Mouse (Mus musculus) MEL-GATA-1-ER (cell line): ENCODE results near the gene Xrcc2.
"Not testable (repeated sequence)": the region's sequence is repeated elsewhere in the genome, so short reads cannot be mapped to it uniquely, and the experiment has no call there.

Experiments
- DNase-seq: peaks from one replicate; pipeline ENCODE4 v3.0.0-alpha.2; 2012; ENCODE audit warnings: low read depth; ENCODE audit errors: extremely low read depth

Gene Xrcc2

DNA sequence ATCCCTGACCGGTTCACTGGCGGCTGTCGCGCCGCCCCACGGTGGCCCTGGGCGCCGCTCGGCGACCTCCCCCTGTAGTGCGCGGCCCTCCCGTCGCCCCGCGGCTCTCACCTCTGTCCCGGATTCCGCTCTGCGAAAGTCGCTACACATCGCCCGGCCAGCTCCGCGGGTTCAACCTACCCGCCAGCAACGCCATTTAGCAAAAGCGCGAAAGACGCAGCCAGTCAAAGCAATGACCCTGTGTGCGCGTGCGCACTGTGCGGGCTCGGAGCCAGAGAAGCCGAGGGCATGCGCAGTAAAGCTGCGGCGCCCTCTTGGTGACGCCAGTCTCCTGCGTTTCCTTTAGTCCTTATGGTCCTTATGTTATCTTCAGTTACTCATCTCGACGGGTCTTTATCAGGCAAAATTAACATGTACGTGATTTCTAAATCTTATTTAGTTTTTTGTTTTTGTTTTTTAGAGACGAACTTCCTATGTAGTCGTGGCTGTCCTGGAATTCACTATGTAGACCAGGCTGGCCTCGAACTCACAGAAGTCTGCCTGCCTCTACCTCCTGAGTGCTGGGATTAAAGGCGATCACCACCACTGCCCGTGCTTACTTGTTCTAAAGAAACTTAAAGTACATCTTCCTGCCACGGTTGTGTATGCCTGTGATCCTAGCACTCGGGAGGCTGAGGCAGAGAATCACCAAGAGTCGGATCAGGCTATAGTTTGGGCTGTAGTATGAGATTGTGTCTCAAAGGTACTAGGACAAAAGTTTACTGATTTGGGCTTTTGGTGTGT lies at the start of gene Xrcc2:
Xrcc2 (minus strand) TSS at position 259 of the 783 bp plus-strand sequence.
- peak; percentile 89 for DNase-seq

DNA sequence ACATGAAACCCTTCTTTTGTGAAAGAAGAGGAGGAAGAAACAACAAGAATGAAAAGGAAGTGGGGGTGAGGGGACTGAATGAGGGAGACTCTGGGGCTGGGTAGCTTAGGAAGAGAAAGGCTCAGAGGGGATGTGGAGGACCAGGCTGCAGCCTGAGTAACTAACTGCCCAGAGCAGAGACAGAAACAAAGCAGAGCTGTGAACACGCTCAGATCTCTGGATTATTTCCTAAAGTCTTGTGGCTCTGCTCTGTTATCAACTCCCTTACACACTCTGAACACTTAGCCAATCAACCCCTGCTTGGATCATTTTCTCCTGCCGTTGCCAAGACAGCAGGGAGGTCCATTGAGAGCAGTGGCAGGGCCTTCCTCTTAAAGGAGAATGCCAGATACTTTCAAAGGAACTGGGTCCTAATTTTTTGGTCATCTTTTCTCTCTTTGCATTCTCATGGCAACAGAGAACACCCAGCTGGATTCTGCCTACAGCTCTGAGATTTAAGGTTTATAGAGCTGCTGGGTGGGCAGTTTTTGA lies 48.7 kb upstream of the Xrcc2 start:
- DNase-seq = peak; percentile 39

DNA sequence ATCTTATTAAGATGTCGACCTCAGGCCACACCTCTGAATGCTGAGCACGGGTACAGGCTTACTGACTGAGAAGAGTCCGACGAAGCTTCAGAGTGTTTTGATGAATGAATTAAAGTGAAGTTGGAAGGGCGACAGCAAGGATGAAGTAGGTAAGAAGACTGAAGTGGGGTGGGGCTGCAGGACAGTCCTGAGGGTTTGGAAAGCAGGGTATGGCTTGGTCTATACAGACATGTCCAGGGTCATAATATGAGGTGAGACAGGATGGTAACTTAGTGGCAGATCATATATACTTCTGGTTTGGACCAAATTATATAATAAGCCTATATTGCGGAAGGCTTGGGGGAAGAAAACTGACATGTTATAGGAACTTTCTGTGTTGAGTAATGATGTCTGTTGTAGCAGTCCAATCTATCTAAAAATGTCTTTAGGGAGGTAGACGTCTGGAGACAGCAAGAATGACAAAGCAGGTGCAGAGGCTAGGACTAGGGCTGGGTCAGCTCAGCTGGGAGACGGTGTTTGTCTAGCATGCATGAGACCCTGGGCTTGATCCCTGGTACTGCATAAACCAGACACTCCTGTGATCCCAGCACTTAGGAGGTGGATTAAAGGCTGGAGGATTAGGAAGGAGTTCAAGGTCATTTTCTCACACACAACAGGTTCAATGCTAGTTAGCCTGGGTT lies 48.1 kb upstream of the Xrcc2 start:
- DNase-seq = no peak

DNA sequence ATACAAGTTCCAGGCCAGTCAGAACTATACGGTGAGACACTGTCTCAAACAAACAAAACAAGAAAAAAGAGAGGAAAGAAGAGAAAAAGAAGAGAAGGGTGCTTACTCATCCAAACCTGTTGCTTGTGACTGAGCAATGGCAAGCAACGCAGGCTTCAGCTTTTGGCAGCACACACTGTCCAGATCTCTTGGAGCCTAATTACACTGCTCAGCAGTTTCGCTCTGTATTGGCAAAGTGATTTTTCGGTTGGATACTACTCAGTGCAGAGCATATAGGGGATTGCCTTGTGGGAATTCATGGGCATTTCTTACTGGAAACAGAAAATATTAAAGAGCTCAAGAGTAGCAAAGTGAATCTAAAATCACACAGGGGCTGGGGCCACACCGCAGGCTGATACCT lies 47.2 kb upstream of the Xrcc2 start:
- DNase-seq = no peak

DNA sequence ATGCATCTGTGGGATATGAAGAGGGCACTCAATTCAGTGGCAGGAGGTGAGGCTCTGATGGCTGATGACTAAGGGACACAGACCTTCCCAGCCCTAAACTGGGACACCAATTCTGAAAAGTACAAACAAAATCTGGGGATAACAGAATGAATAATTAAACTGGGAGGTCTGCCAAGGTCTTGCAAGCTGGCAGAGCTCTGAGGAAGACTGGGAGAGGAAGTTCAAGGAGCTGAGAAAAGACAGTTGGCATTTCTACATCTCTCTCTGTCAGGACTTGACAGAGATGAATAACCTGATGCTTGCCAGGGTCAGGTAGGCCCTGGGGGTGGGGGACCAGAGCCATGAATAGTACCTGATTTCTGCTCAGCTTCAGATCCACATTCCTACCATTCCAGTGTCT lies 45.9 kb upstream of the Xrcc2 start:
- DNase-seq = no peak

DNA sequence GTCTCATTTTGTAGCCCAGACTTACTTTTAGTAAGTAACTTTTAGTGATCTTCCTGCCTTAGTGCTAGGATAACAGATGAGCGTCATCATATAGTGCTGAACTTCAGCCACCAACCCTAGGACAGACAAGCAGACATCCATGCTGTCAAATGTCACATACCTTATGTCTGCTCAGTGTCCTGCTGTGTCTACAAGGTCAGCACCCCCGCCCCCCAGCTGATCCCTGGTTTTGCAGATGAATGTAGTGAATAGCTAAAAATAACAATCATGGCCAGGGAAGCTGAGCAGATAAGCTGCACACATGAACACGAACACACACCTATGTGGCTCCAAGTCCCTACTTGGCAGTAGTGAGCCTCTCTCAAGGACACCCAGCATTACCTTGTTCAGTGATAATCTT lies 43.0 kb upstream of the Xrcc2 start:
- no peak for DNase-seq

DNA sequence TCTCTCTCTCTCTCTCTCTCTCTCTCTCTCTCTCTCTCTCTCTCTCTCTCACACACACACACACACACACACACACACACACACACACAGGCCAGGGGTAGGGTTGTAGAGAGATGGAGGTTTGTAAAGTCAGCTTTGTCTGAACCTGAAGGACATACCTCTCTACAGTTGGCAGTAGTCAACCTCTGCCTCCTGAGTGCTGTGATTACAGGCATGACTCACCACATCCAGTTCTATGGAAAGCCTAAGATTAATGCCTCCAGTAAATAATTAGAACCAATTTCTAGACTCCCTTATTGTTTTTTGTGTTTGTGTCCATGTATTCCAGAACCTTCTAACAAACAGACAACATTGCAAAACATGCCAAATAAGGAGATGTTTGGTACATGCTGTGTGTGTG lies 42.3 kb upstream of the Xrcc2 start:
- DNase-seq = no peak

DNA sequence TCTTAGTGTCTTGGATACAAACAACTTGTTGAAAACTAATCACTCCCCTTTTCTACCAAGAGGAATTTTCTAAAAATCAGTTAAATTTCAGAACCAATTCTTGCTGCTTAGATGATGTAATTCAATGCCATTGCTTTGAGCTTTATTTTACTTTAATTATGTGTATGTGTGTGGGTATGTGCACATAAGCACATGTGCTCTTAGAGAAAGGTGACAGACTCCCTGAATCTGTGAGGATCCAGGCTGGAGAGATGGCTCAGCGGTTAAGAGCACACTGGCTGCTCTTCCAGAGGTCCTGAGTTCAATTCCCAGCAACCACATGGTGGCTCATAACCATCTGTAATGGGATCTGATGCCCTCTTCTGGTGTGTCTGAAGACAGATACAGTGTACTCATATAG lies 33.3 kb upstream of the Xrcc2 start:
- not testable (repeated sequence) for DNase-seq

DNA sequence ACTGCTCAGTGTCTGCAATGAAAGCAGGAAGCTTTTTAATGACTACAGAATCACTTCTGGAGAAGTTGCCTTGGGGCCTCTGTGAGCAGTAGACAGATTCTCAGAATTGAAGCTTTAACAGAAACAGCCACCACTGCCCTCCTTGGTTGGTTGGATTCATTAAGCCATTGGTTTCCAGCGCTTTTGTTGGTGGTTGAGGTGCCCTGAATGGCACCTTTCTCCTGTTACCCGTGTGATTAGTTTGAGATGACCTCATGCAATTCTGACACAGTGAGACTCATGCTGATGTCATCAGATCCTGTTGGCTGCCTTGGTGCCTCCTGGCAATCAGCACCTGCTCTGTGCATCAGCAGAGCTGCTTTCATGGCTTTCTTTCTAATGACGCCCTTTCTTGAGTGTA lies 32.8 kb upstream of the Xrcc2 start:
- no peak for DNase-seq

DNA sequence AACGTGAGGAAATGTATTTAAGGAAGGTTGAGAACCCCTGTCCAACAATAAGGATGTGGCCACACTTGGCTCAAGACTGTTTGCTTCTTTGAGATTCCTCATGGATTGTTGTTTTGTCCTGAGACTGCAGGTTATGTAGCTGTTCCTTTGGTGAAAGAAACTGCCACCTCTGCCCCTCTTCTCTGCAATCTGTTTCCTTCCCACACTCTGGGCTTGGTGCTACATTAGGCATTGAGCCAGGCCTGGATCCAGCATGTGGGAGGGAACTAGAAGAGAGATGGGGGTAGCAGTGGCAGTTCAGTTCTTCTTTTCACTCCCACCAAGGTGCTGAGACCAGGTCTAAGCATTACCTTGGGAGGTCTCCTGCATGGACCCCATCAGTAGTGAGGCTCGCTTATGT lies 30.2 kb upstream of the Xrcc2 start:
- no peak for DNase-seq

DNA sequence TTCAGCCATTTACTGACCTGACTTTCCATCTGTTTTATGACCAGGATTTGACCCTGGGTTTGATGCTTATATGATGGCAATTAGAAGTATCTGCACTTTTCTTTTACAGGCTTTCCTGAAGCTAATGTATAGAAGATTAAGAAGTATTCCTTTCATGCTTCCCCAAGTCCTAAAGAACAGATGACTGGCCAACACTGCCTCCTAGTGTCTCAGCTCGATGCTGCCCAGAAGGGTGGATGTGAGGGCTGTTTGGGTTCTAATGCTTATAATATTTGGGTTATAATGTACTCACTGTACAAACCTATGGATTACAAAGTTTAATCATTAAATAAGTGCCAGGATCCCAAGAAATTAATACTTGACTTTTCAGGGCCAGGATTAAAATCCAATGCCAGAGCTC lies 28.7 kb upstream of the Xrcc2 start:
- no peak for DNase-seq

DNA sequence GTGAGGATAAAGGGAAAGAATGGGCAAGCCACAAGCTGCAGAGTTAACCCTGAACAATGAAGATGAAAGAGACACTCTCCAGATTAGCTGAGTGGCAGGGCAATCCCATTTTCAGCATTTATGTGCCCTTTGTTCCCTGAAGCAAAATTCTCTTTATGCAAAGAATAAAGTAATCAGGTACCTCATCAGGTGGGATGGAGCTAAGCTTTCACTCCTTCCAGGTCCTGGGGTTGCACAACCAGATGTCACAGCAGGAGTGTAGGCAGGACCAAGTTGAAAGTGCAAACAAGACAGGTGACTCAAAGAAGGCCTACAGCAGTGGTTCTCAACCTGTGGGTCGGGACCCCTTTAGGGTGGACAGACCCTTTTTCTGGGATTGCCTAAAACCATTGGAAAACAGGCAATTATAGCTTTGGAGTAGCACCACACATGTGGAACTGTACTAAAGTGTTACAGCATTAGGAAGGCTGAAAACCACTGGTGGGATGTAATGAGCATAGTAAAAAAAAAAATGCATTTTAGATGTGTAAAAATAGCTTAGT lies 18.6 kb upstream of the Xrcc2 start:
- no peak for DNase-seq

DNA sequence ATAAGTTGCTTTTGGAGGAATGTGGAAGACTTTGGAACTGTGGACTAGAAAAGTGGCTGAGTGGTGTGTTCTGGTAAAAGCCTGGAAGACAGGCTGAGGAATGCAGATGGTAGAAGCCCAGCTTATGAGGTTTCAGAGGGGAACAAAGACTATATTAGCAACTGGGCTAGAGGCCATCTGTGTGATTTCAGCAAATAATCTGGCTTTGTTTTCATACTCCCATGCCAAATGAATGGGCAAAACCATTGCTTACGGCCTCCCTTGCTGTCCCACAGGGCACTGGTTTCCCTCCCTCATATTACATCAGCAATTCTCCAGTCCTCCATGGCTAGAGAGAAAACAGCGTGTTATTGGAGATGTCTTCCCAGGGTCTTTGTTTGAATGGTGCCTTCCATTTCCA lies 17.4 kb upstream of the Xrcc2 start:
- no peak for DNase-seq

DNA sequence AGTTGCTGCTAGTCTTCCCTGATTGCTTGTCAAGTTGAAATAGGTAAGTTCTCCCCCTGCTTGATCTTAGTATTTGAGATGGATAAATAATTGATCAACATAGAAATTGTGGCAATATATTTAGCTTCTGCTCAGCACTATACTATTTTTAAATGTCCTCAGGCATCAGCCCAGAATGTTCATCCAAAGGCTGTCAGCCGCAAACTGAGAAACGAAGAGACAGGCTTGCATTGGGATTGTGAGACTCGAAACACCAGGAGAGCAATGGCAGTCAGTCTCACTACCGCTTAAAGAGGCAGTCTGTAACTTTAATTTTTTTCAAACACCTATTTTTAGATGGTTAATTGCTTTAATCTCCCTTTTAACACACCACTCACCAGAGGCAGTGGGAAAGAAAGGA lies 13.8 kb upstream of the Xrcc2 start:
- DNase-seq = no peak

DNA sequence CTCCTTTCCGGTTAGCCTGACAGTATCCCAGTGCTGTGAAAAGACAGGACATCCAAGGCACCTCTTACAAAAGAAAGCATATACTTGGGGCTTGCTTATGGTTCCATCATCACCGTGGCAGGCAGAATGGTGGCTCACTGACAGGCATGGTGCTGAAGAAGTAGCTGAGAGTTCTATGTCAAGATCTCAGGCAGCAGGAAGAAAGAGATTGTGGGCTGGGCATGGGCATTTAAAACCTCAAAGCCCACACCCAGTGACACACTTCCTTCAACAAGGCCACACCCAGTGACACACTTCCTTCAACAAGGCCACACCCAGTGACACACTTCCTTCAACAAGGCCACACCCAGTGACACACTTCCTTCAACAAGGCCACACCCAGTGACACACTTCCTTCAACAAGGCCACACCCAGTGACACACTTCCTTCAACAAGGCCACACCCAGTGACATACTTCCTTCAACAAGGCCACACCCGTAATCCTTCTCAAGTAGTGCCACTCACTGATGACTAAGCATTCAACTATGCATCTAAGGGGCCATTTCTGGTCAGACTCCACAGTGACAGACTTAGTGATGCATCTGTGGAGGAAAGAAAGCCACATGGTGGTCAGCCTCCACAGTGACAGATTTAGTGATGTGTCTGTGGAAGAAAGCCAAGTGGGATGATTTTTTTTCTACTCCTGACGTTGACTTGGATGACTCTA lies 7.5 kb upstream of the Xrcc2 start:
- not testable (repeated sequence) for DNase-seq

DNA sequence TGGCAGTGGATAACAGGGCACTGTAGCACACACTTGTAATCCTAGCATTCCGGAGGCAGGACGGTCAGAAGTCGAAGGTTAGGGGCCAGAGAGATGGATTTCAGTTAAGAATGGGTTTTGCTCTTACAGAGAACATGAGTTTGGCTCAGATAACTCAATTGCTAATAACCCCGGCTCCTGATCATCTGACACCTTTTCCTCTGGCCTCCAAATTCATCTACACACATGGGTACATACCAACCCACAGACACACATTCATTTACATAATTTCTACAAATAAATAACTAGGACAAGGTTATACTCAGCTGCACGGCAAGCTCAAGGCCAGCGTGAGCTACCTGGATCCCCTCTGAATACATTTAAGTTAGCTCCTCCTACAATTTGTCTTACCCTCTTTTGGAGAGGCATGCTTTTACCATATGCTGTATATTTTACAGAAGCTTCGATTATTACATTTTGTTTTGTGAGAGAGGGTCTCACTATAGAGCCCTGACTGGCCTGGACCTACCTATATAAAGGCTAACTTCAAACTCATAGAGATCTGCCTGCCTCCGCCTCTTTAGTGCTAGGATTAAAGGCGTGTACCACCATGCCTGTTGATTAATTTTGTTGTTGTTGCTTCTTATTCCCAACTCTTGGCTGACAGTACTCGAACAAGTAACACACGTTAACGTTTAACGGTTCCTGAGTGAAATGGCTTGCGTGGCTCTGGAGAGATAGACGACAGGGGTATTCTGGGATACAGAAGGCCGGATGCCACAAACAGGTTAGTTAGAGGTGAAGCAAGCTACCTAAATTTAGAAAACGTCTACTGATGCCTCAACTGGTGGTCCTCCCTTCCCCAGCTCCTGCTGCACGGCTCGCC lies 691 bp downstream of the Xrcc2 start:
- peak; percentile 59 for DNase-seq

DNA sequence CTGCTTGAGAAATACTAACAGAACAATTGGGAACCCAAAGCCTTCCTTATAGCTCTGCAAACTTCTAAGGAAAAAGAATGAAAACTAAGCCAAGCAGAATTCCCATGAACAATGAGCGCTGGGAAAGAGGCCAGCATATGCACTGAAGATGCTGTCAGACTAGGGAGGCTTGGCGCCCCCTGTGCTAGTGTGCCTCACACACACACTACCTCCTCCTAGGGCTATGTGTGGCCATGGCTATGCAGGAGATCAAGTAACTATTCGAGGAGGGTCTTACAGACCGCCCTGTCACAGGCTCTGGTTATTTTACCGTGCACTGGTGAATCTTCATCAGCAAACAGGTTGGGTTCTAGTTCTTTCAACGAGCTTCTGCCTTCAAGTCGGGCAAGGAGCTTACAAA lies 7.7 kb downstream of the Xrcc2 start:
- DNase-seq = no peak

DNA sequence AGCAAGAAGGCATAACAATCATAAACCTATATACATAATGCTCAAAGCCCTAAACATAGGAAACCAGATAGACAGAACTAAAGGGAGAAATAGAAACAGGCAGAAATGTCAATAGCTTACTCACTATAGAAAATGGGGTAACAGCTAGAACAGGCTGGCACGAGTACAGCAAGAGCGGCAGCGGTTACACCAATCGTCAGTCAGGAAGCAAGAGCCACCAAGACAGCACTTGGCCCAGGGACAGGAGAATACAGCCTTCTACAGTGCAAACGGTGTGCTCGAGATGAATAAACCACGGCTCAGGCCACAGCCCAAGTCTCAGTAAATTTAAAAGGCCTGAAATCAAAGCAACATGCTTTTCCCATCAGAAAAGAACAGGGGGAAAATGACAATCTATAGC lies 9.4 kb downstream of the Xrcc2 start:
- no peak for DNase-seq

DNA sequence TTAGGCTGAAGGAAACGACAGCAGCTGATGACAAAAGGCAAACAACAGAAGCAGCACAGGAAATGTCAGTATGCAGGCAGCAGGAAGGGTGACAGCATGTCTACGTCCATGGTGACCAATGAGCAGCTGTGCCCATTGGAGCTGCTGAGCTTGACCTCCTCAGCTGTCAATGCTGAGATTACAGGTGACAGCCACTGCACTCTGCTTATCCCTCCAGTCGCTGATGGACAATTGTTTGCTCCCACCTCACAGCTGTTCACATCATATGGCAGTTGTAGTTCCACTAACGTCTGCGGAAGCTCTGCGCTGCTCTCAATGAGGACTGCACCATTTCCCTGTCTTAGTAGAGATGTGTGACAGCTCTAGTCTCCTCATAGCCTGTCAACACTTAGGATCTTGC lies 9.8 kb downstream of the Xrcc2 start:
- no peak for DNase-seq

DNA sequence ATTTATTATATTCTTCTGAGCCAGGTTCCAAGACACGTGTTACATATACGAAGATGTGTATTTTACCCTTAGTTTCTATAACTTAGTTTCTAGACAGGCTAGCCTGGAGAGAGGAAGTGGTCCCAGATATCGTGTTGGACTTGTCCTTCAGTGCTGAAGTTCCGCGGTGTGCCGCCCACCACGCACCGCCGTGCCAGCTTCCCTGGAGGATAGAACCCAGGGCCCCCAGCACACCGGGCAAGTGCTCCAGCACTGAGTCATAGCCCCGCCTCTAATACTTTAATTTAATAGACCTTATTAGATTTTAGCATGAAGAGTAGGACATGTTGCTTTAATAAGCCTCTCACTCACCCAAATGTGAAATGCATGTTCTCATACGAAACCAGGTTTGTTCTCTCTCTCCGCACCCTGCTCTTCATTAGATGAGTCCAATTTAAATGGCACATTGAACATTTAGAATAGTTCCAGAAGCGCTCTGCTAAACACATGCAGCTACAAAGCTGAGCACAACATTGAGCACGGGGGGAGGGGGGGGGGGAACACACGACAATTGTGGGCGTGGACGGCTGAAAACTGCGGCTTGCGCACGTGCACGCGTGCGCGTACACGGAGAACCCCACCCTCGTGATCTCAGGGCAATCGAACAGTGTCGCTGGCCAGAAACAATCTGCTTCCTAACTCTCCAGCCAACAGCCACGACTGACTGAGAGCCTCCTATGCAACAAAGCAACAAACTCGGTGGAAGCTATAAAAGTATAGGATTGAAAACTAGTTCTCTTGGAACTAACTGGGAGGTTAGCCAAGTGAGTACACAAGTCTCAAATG lies 33.7 kb downstream of the Xrcc2 start:
- DNase-seq = no peak
